Mouse (Mus musculus) erythroid progenitor cell, adult 5-6 weeks (primary cell): ENCODE data around the gene Tex46. TPM values are rescaled to one million over a fixed set of nuclear protein-coding genes. Genes with fewer than 3 reads are reported as not detected.

ENCODE experiments used
- ATAC-seq: replicated peaks from 2 replicates; pipeline ENCODE4 v1.8.0; 2016; ENCODE audit warnings: moderate number of reproducible peaks, mild to moderate bottlenecking, moderate TSS enrichment, inconsistent platforms; ENCODE audit not compliant: poor library complexity, low FRiP score, severe bottlenecking
- total RNA-seq, 2 experiments: library from RNA; stranded (forward) in 1 of 2; stranded (reverse) in 1 of 2; fragments of 150-400 nt in 1 of 2; fragments of 186-747, 209-891 nt in 1 of 2; gene quantifications; 2 replicates each; pipeline versions ENCODE4 v1.2.3 to v1.2.4; 2015 to 2017; ENCODE audit warnings: low replicate concordance in 2 of 2

The Tex46 gene
- total RNA-seq, 2 experiments from 2014 or later, result not detected

- ATAC-seq, result no peak
These were observed 16.4 kb downstream of the Tex46 start for GRCm38 (mm10) chr4:136626590-136626989.

- ATAC-seq, result no peak
These were observed 21.2 kb downstream of the Tex46 start for GRCm38 (mm10) chr4:136631237-136631994.

- ATAC-seq, result no peak
These were observed 25.8 kb downstream of the Tex46 start for GRCm38 (mm10) chr4:136635995-136636394.

- no peak for ATAC-seq
These were observed 26.3 kb downstream of the Tex46 start for GRCm38 (mm10) chr4:136636511-136636910.

- ATAC-seq, result no peak
These were observed 26.8 kb downstream of the Tex46 start for GRCm38 (mm10) chr4:136636983-136637562.

- no peak for ATAC-seq
These were observed 27.5 kb downstream of the Tex46 start for GRCm38 (mm10) chr4:136637563-136638229.

GRCm38 (mm10) chr4:136638230-136638750, 28.1 kb downstream of the Tex46 start:
- no peak for ATAC-seq

- no peak for ATAC-seq
These were observed 28.7 kb downstream of the Tex46 start for GRCm38 (mm10) chr4:136638890-136639289.

- ATAC-seq, result peak; percentile 39
These were observed 38.8 kb downstream of the Tex46 start for GRCm38 (mm10) chr4:136648922-136649479.

- no peak for ATAC-seq
These were observed 39.4 kb downstream of the Tex46 start for GRCm38 (mm10) chr4:136649480-136650196.

- no peak for ATAC-seq
These were observed 40.0 kb downstream of the Tex46 start for GRCm38 (mm10) chr4:136650261-136650660.

GRCm38 (mm10) chr4:136651357-136651811, 41.1 kb downstream of the Tex46 start:
- ATAC-seq, result no peak

GRCm38 (mm10) chr4:136651882-136652527, 41.8 kb downstream of the Tex46 start:
- ATAC-seq, result no peak

GRCm38 (mm10) chr4:136652528-136652910, 42.3 kb downstream of the Tex46 start:
- no peak for ATAC-seq

GRCm38 (mm10) chr4:136653019-136653418, 42.8 kb downstream of the Tex46 start:
- ATAC-seq, result no peak

- no peak for ATAC-seq
These were observed 43.5 kb downstream of the Tex46 start for GRCm38 (mm10) chr4:136653692-136654234.

- ATAC-seq, result no peak
These were observed 47.7 kb downstream of the Tex46 start for GRCm38 (mm10) chr4:136657914-136658313.
